Mouse (Mus musculus): ENCODE measurements around the gene Rptor. TPM values are rescaled to one million over a fixed set of nuclear protein-coding genes. Genes with fewer than 3 reads are reported as not detected.

The Rptor gene
- polyA plus RNA-seq, 1 experiment from 2014 or later = 6.4 TPM

DNA sequence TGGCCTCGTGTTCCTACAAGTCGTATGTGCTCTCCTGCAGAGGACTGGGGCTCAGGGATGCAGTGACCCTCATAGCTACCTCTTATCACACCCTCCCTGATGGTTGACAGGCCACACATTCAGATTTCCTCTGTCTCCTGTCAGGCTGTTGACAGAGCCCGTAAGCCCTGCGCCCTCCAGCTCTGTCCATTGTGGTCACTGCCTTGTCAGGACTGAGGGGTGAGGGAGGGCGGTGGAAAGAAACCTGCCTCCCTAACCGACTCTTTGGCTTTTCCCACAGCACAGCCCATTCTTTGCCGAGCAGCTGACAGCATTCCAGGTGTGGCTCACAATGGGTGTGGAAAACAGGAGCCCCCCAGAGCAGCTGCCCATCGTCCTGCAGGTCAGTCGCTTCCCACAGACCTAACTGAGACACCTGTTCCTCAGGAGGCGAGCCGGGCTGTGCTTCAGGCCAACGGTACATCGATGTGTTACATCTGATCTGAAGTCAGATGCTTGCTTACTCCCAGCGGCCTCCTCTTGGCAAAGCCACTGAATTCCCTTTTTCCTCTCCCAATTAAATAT is 214.2 kb downstream of the Rptor start:
- Histone ChIP-seq H3K4me2 (no peak overlapping the region), H3K9ac (no peak overlapping the region), H3K27me3 (no peaks in the 10 kb centered on the region), H3K27ac (no peak overlapping the region), H3K36me3 (peaks cover 18% of the 10 kb centered on the region), H3K9me3 (replicated peaks) (no peaks in the 10 kb centered on the region), H3K4me1 (replicated peaks) (peaks cover 15% of the 10 kb centered on the region), H3K4me3 (no peak overlapping the region)
- no peak for ATAC-seq (replicated peaks; ENCODE audit: insufficient number of reproducible peaks, insufficient read depth, low FRiP score, low read depth)
- WGBS = 49% methylated on average over 14 of the region's 14 CpGs

DNA sequence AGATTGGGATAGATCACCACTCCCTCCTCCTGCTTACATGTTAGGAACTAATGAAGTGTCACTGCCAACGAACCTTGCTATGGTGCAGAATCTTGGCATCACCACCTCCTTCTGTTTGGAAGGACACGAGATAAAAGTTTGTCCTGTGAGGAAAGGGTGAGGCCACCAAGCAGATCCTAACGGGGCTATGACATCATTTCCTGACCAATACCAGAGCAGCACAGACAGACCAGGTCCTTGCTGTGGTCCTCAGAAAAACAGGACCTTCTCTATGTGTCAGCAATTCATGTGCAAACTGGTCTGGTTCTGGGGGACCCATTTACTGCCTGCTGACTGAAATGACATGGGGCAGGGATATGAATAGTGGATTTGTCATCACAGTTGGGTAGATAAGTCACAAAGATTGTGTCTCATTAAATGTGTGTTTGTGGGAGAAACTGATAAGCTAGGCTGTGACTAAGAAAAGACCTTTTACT is 214.7 kb downstream of the Rptor start:
- ATAC-seq (replicated peaks; ENCODE audit: insufficient number of reproducible peaks, insufficient read depth, low FRiP score, low read depth) = peak; percentile 50; the same call in 1 of the 2 replicates
- no peaks in the 10 kb centered on the region for H3K27me3 ChIP-seq
- 20% methylated on average over 3 of the region's 3 CpGs for WGBS
- H3K4me3 ChIP-seq = no peak overlapping the region
- H3K4me1 ChIP-seq (replicated peaks) = peaks cover 15% of the 10 kb centered on the region
- peaks cover 14% of the 10 kb centered on the region for H3K36me3 ChIP-seq
- no peaks in the 10 kb centered on the region for H3K9me3 ChIP-seq (replicated peaks)
- H3K4me2 ChIP-seq = no peak overlapping the region
- no peak overlapping the region for H3K9ac ChIP-seq
- H3K27ac ChIP-seq = no peak overlapping the region

DNA sequence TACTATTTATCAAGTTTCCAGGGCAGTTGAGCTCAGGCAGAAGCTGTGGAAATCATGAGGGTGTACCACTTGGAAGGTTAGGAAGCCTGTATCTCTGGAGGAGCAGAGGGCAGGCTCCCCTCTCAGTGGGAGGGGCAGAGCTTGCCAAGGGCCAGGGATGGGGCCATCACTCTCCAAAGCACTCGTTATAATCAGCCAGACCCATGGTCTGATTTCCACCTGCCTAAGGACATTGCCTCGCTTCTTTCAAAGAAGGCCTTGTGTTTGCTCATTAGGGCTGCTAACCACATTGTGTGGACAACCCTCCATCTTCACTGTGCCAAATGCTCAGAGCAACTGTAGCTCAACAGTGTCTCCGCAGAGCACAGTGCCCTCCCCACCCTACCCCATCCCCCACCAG is 215.2 kb downstream of the Rptor start:
- Histone ChIP-seq H3K4me2 (no peak overlapping the region), H3K9me3 (replicated peaks) (no peaks in the 10 kb centered on the region), H3K4me3 (no peak overlapping the region), H3K4me1 (replicated peaks) (peaks cover 15% of the 10 kb centered on the region), H3K27me3 (no peaks in the 10 kb centered on the region), H3K36me3 (peaks cover 14% of the 10 kb centered on the region; the same call in 1 of the 2 replicates), H3K27ac (no peak overlapping the region), H3K9ac (no peak overlapping the region)
- peak; percentile 53; the same call in 1 of the 2 replicates for ATAC-seq (replicated peaks; ENCODE audit: insufficient number of reproducible peaks, insufficient read depth, low FRiP score, low read depth)
- WGBS = 61% methylated on average over 3 of the region's 3 CpGs

DNA sequence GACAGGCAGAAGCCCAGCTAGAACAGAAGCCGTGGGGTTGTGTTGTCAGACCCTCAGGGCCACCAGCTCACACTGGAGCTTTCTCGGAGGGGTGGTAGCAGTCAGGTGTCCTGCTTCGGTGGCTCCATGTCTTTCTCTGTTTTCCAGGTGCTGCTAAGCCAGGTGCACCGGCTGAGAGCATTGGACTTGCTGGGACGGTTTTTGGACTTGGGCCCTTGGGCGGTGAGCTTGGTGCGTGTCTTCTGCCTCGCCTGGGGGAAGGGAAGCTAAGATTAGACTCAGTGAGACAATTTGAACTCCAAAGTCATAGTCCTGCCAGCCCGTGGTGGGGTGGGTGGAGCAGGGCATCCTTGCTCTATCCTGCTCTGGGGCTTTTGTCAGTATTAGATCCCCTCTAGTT is 218.8 kb downstream of the Rptor start:
- peaks cover 17% of the 10 kb centered on the region; the same call in 1 of the 2 replicates for H3K36me3 ChIP-seq
- WGBS = 90% methylated on average over 9 of the region's 9 CpGs

DNA sequence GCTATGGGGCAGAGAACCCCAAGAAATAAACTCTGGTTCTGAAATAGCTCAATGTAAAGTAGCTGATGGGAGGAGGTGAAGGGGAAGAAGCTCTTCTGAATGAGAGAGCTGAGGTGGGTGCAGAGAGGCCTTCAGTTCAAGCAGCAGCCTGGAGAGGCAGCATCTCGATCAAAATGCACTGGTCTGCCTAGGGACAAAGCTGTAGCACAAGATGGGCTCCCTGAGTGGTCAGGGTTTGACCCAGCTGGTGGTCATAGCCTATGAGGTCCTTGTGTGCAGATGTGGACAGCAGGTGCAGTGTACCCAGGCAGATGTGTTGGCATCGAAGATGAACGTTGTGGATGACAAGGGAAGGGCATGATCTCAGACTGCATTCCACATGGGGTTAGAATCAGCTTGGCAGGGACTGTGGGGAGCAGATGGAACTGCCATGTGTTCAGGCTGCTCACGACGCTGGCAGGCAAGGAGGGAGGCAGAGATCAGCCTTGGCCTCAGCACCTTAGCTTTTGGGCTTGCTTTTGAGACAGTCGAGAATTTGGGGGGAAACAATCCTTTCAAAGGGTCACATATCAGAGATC is 221.5 kb downstream of the Rptor start:
- H3K4me3 ChIP-seq = no peak overlapping the region
- no peaks in the 10 kb centered on the region for H3K9me3 ChIP-seq (replicated peaks)
- no peak overlapping the region for H3K9ac ChIP-seq
- H3K36me3 ChIP-seq = peaks cover 27% of the 10 kb centered on the region
- no peak for ATAC-seq (replicated peaks; ENCODE audit: insufficient number of reproducible peaks, insufficient read depth, low FRiP score, low read depth)
- H3K27ac ChIP-seq = no peak overlapping the region
- H3K4me2 ChIP-seq = no peak overlapping the region
- H3K4me1 ChIP-seq (replicated peaks) = no peaks in the 10 kb centered on the region
- H3K27me3 ChIP-seq = no peaks in the 10 kb centered on the region
- 84% methylated on average over 6 of the region's 6 CpGs for WGBS

More for the DNA sequence above, 218.8 kb downstream of the Rptor start:
- peaks cover 14% of the 10 kb centered on the region for H3K4me1 ChIP-seq (replicated peaks)
- no peaks in the 10 kb centered on the region for H3K27me3 ChIP-seq
- no peak overlapping the region for H3K27ac ChIP-seq
- H3K9me3 ChIP-seq (replicated peaks) = no peaks in the 10 kb centered on the region
- no peak overlapping the region for H3K9ac ChIP-seq
- H3K4me2 ChIP-seq = no peak overlapping the region
- no peak overlapping the region for H3K4me3 ChIP-seq
- no peak for ATAC-seq (replicated peaks; ENCODE audit: insufficient number of reproducible peaks, insufficient read depth, low FRiP score, low read depth)

DNA sequence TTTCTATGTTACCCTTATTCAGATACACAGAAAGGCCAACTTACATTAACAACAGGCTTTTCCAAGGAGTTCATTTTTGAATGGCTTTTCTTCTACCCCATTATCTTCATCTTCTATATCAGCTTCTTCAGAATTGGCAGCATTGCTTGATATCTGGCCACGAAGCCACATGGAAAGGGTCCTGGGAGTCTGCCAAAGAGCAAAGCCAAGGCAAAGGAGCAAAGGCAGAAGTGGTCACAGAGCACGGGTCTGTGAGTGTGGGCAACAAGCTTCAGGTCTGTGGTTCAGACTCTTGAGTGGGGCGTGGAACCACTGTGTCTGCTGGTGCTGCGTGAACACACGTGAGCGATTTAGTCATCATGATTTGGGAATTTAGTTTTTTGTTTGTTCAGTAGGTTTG is 223.1 kb downstream of the Rptor start:
- Histone ChIP-seq H3K36me3 (peaks cover 24% of the 10 kb centered on the region), H3K4me1 (replicated peaks) (no peaks in the 10 kb centered on the region)
- 74% methylated on average over 6 of the region's 6 CpGs for WGBS

DNA sequence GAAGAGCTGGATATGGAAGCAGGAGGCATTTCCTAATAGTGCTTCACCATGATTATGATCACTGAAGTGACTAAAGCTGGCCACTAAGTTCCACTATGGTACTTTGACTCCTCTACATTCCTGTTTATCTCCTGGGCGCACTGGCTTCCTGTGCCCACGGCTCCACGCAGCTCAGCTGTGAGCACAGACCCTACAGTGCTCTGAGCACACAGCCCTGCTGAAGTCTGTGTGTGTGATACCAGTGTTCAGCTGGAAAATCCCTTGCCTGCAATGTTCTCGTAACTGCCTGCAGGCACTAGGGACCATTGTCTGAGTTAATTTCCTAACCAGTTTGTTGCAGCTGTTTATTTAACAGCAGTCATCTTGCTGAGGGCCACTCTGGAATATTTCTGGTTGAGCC is 223.5 kb downstream of the Rptor start:
- Histone ChIP-seq H3K27me3 (no peaks in the 10 kb centered on the region), H3K36me3 (peaks cover 28% of the 10 kb centered on the region), H3K27ac (no peak overlapping the region), H3K4me2 (no peak overlapping the region), H3K4me1 (replicated peaks) (no peaks in the 10 kb centered on the region), H3K4me3 (no peak overlapping the region), H3K9ac (no peak overlapping the region), H3K9me3 (replicated peaks) (no peaks in the 10 kb centered on the region)
- 77% methylated on average over 4 of the region's 4 CpGs for WGBS
- no peak for ATAC-seq (replicated peaks; ENCODE audit: insufficient number of reproducible peaks, insufficient read depth, low FRiP score, low read depth)

More for the DNA sequence above, 223.1 kb downstream of the Rptor start:
- Histone ChIP-seq H3K9ac (no peak overlapping the region), H3K27ac (no peak overlapping the region), H3K4me3 (no peak overlapping the region), H3K4me2 (no peak overlapping the region), H3K9me3 (replicated peaks) (no peaks in the 10 kb centered on the region), H3K27me3 (no peaks in the 10 kb centered on the region)
- no peak for ATAC-seq (replicated peaks; ENCODE audit: insufficient number of reproducible peaks, insufficient read depth, low FRiP score, low read depth)

DNA sequence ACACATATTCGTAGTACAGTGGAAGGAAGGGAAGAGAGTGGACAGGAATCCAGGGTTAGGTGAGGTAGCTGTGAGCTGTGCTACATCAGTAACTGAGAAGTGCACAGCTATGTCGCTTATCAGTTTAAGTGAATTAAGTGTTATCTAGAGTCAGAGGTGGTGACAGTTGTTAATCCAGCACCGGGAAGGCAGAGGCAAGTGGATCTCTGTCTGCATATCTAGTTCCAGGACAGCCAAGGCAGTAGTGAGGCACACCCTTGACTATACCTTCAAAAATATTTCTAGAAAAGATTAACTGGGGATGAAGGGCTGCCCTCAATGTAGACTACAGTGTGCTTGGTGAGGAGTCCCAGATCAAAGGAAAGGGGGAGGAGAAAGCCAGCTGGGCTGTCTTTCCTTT is 226.4 kb downstream of the Rptor start:
- WGBS = 63% methylated on average over 3 of the region's 3 CpGs
- H3K36me3 ChIP-seq = peaks cover 21% of the 10 kb centered on the region

DNA sequence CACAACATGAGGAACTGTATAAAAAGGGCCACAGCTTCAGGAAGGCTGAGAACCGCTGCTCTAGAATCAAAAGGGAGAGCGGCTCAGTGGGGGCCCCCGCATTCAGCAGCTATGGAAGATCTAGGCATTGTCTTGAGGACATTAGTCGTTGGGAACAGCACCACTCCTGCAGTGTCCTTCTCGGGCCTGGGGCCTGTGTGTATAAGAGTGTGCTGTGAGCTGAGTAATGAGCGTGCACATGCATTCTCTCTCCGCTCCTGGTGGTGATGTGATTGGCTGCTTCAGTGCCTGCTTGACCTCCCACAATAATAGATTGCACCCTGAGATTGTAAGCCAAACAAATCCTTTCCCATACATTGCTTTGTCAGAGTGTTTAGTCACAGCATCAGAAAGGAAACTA is 229.0 kb downstream of the Rptor start:
- Histone ChIP-seq H3K9me3 (replicated peaks) (no peaks in the 10 kb centered on the region), H3K9ac (no peak overlapping the region), H3K36me3 (peaks cover 18% of the 10 kb centered on the region), H3K27ac (no peak overlapping the region), H3K4me3 (no peak overlapping the region), H3K4me2 (no peak overlapping the region), H3K27me3 (no peaks in the 10 kb centered on the region), H3K4me1 (replicated peaks) (no peaks in the 10 kb centered on the region)
- WGBS = 91% methylated on average over 7 of the region's 7 CpGs
- ATAC-seq (replicated peaks; ENCODE audit: insufficient number of reproducible peaks, insufficient read depth, low FRiP score, low read depth) = no peak

More for the DNA sequence above, 226.4 kb downstream of the Rptor start:
- Histone ChIP-seq H3K9ac (no peak overlapping the region), H3K9me3 (replicated peaks) (no peaks in the 10 kb centered on the region), H3K4me2 (no peak overlapping the region), H3K4me3 (no peak overlapping the region), H3K27me3 (no peaks in the 10 kb centered on the region), H3K4me1 (replicated peaks) (no peaks in the 10 kb centered on the region), H3K27ac (no peak overlapping the region)
- no peak for ATAC-seq (replicated peaks; ENCODE audit: insufficient number of reproducible peaks, insufficient read depth, low FRiP score, low read depth)

DNA sequence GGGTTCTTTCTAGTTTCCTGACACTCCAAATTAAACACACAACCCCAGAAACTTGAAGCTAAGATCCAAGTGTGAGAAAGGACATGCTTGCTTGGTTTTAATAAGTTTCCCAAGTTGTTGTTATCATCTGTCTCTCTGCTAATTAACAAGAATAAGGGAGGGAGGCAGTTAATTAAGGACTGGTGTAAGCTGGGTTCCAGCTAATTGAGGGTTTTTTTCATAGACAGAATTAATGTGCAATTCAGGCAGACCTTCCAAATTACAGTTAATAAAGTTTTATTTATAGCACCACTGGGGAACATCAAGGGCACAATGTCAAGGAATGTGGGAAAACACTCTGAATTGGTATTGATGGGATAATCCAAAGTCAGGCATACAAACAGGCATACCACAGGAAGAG is 230.6 kb downstream of the Rptor start:
- no peak for ATAC-seq (replicated peaks; ENCODE audit: insufficient number of reproducible peaks, insufficient read depth, low FRiP score, low read depth)
- Histone ChIP-seq H3K4me2 (no peak overlapping the region), H3K4me3 (no peak overlapping the region), H3K9me3 (replicated peaks) (no peaks in the 10 kb centered on the region), H3K27ac (no peak overlapping the region), H3K4me1 (replicated peaks) (no peaks in the 10 kb centered on the region), H3K27me3 (no peaks in the 10 kb centered on the region), H3K36me3 (peaks cover 14% of the 10 kb centered on the region), H3K9ac (no peak overlapping the region)

DNA sequence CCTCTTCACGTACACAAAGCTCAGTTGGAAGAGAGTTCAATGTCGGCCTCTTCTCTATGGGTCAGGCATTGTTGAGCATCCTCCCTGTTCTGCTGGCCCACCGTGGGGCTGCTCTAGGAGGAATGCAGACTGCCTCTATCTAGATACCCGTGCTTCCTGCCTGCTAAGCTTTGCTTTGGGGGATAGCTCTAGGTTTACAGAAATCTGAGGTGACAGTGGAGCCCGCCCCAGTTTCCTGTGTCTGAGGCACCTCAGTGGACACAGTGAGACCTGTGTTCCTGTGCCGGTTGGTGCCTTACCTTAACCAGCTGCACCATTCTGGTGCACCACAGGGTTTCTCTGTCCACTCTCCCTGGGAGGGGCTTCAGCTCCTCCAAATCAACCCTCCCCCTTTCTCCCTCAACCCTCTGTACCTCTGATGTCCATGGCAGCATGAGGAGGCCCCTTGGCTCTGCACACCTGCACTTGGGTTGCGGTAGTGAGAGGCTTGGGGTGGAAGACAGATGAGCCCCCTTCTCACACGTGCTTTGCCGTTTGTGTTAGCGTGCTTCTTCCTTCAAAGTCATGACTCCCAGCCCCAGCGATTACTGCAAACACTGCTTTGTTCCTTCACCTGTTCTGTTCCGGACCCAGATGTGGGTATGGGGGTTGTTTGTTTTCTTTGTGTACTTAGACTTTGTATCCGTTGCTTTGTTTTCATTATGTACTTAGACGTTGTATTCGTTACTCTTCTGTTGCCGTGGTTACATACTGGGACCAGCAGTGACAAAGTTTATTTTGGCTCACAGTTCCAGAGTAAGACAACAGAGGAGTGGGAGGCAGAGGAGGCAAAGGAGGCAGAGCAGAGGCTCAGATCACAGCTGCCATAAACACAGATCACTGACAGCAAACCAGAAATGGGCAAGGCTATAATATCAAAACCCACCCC is 231.4 kb downstream of the Rptor start:
- Histone ChIP-seq H3K4me3 (no peak overlapping the region), H3K27ac (no peak overlapping the region), H3K27me3 (no peaks in the 10 kb centered on the region), H3K36me3 (peaks cover 9% of the 10 kb centered on the region; the same call in 1 of the 2 replicates), H3K4me1 (replicated peaks) (no peaks in the 10 kb centered on the region), H3K9ac (no peak overlapping the region), H3K9me3 (replicated peaks) (no peaks in the 10 kb centered on the region), H3K4me2 (no peak overlapping the region)
- no peak for ATAC-seq (replicated peaks; ENCODE audit: insufficient number of reproducible peaks, insufficient read depth, low FRiP score, low read depth)
- 68% methylated on average over 16 of the region's 16 CpGs for WGBS
